Mouse (Mus musculus) embryonic facial prominence, embryonic 15.5 days (tissue): Measurements from ENCODE around the gene Tmprss4. TPM values are rescaled to one million over a fixed set of nuclear protein-coding genes. Genes with fewer than 3 reads are reported as not detected.

Source experiments
- ATAC-seq: fragments of 200-750 bp; cut with Nextera tagmentation; 2 replicates; pipeline ENCODE4 v1.8.0; 2017; ENCODE audit warnings: low read depth, moderate TSS enrichment; ENCODE audit not compliant: insufficient number of reproducible peaks, low FRiP score, low TSS enrichment
- H3K27ac ChIP-seq: fragments of 300-500 bp; sonication (generic); replicated peaks from 2 replicates; pipeline ENCODE4 v1.5.1; 2015; ENCODE audit warnings: mild to moderate bottlenecking, inconsistent platforms
- H3K27me3 ChIP-seq: fragments of 300-500 bp; sonication (generic); 2 replicates; pipeline ENCODE4 v1.6.1; 2015; ENCODE audit warnings: inconsistent platforms
- H3K36me3 ChIP-seq: fragments of 300-500 bp; sonication (generic); 2 replicates; pipeline ENCODE4 v1.6.1; 2015; ENCODE audit warnings: mild to moderate bottlenecking, inconsistent platforms
- H3K4me1 ChIP-seq: fragments of 300-500 bp; sonication (generic); 2 replicates; pipeline ENCODE4 v1.6.1; 2015; ENCODE audit warnings: inconsistent platforms
- H3K4me2 ChIP-seq: fragments of 300-500 bp; sonication (generic); replicated peaks from 2 replicates; pipeline ENCODE4 v1.6.1; 2015; ENCODE audit warnings: mild to moderate bottlenecking, inconsistent platforms
- H3K4me3 ChIP-seq: fragments of 300-500 bp; sonication (generic); replicated peaks from 2 replicates; pipeline ENCODE4 v1.5.1; 2015; ENCODE audit warnings: mild to moderate bottlenecking, inconsistent platforms
- H3K9ac ChIP-seq: fragments of 300-500 bp; sonication (generic); 2 replicates; pipeline ENCODE4 v1.6.1; 2015; ENCODE audit warnings: inconsistent platforms
- H3K9me3 ChIP-seq: fragments of 300-500 bp; sonication (generic); replicated peaks from 2 replicates; pipeline ENCODE4 v1.6.1; 2016; ENCODE audit warnings: inconsistent platforms
- WGBS: fragments of 180-500 bp; shearing (Covaris S2); methylation state at CpG from one replicate; pipeline ENCODE4 v1.1.7; 2015; 5-methylcytosine and 5-hydroxymethylcytosine counted together
- polyA plus RNA-seq: library from polyadenylated mRNA; unstranded; fragments of >200 nt; fragmentation: Nextera tagmentation; extraction: Ambion mirVana; gene quantifications from 2 replicates; pipeline ENCODE4 v1.2.1, GENCODE M21; 2015

The Tmprss4 gene
- polyA plus RNA-seq, 1 experiment from 2014 or later: 16.6 TPM

DNA sequence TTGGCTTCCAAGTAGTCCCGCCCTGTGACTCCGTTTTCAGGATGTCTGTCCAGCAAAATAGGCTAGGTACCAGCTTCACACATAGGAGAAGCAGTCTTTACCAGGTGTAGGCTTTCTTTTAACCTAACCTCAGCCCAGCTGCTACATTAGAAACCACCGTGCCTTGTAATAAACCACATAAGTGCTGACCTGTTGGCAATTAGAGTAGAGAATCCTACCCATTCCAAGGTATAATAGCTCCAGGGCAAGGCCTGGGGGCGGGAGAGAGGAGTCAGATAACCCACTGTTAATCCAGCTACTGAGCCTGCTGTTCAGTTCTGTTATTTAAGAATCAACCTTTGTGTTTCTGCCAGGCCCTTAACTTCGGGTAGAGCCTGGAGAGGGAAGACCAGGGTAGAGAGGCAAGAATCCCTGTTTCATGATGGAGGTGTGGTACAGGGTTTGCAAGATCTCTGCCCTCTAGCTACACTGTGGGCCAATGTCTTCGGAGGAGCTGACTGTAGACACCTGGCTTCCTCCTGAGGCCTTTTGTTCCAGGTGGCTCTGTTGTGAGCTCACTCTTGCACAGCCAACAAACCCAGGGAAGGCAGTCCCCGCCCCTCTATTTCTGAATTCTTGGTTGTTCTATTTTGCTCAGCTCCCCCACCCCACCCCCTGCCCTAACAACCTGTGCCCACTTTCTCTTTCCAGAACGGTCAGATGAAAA, 7.6 kb downstream of the Tmprss4 start:
- Histone ChIP-seq H3K9ac (no peak overlapping the region), H3K4me1 (no peaks in the 10 kb centered on the region), H3K9me3 (no peaks in the 10 kb centered on the region), H3K27me3 (no peaks in the 10 kb centered on the region), H3K27ac (no peak overlapping the region), H3K4me2 (no peak overlapping the region), H3K36me3 (no peaks in the 10 kb centered on the region), H3K4me3 (no peak overlapping the region)
- 58% methylated on average over 8 of the region's 8 CpGs for WGBS
- ATAC-seq: peak; percentile 39; the same call in 1 of the 2 replicates

GRCm38 (mm10) chr9:45195468-45195867, 8.4 kb downstream of the Tmprss4 start:
- no peak overlapping the region for H3K27ac ChIP-seq
- H3K9ac ChIP-seq: no peak overlapping the region
- ATAC-seq: peak; percentile 63; the same call in 1 of the 2 replicates
- no peak overlapping the region for H3K4me3 ChIP-seq
- 72% methylated on average over 4 of the region's 4 CpGs for WGBS
- H3K9me3 ChIP-seq: no peaks in the 10 kb centered on the region
- H3K36me3 ChIP-seq: no peaks in the 10 kb centered on the region
- no peaks in the 10 kb centered on the region for H3K4me1 ChIP-seq
- H3K27me3 ChIP-seq: no peaks in the 10 kb centered on the region
- H3K4me2 ChIP-seq: no peak overlapping the region

GRCm38 (mm10) chr9:45189661-45190174, 14.2 kb downstream of the Tmprss4 start:
- H3K4me2 ChIP-seq: no peak overlapping the region
- H3K36me3 ChIP-seq: no peaks in the 10 kb centered on the region
- no peaks in the 10 kb centered on the region for H3K9me3 ChIP-seq
- no peak overlapping the region for H3K9ac ChIP-seq
- no peak overlapping the region for H3K27ac ChIP-seq
- 88% methylated on average over 4 of the region's 4 CpGs for WGBS
- H3K4me3 ChIP-seq: no peak overlapping the region
- ATAC-seq: no peak
- no peaks in the 10 kb centered on the region for H3K4me1 ChIP-seq
- H3K27me3 ChIP-seq: no peaks in the 10 kb centered on the region; the same call in 1 of the 2 replicates

DNA sequence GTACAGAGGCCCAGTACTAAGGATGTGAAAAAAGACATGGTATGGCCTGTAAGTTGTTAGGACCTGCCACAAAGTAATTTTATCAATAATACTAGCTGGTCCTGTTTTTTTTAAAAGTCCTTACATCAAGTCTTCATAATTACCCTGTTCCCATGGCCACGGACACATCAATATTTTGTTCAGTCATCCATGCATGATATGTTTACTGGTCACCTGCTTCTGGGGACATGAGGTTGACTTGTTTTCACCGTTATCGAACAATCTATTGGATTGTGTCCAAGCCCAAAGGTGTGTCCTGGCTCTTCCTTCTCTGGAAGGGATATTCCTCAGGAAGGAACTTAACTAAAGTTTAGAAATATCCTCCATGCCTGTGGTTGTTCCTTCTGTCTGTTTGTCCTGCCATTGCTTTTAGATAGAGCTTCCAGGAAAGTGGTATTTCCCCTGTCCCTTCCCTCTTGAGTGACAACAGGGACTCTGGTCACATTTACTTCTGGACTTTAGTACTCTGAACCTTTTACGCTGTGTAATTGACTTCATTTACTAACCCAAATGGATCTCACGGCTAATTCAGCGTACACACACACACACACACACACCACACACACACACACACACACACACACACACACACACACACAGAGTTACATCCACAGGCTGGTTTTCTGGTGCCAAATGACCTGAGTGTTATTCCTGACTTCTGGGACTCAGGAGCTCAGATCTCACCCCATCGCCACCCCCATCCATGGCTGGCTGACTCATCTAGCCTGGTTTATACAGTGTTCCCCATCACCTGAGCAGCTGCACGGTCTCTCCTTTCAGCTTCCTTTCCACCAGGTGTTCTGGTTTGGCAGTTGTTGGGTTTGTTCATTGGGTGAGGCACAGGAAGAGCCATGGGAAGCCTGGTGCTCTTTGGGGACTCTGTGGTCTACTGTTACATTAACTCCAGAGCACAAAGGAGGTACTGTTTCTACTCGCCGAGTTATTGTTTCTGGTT, 15.0 kb downstream of the Tmprss4 start:
- Histone ChIP-seq H3K36me3 (no peaks in the 10 kb centered on the region), H3K4me3 (no peak overlapping the region), H3K27me3 (no peaks in the 10 kb centered on the region; the same call in 1 of the 2 replicates), H3K4me1 (no peaks in the 10 kb centered on the region), H3K9me3 (no peaks in the 10 kb centered on the region), H3K4me2 (no peak overlapping the region), H3K27ac (no peak overlapping the region), H3K9ac (no peak overlapping the region)
- no peak for ATAC-seq
- 82% methylated on average over 10 of the region's 10 CpGs for WGBS

DNA sequence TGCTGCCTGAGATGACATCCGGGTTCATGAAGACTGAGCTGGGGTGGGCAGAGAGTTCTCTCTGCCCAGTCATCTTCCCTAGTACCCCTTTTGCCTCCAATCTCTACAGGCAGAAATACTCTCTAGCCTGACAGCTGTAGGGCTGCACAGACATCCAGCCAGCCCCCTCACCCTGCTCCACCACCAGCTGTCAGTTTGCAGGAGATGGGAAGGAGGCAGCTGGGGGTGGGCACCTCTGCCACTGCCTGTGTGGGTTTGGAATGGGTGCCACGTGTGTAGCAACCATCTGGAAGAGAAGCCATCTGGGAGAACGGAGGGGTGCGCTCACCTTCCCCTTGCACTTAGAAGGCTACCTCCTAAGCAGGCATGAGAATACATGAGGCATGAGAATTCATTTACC, 18.6 kb downstream of the Tmprss4 start:
- Histone ChIP-seq H3K9me3 (no peaks in the 10 kb centered on the region), H3K4me1 (no peaks in the 10 kb centered on the region), H3K4me2 (no peak overlapping the region), H3K36me3 (no peaks in the 10 kb centered on the region), H3K4me3 (no peak overlapping the region), H3K9ac (no peak overlapping the region), H3K27ac (no peak overlapping the region), H3K27me3 (no peaks in the 10 kb centered on the region; the same call in 1 of the 2 replicates)
- 58% methylated on average over 4 of the region's 4 CpGs for WGBS
- ATAC-seq: no peak

GRCm38 (mm10) chr9:45183266-45183665, 20.6 kb downstream of the Tmprss4 start:
- no peaks in the 10 kb centered on the region for H3K36me3 ChIP-seq
- no peak overlapping the region for H3K27ac ChIP-seq

DNA sequence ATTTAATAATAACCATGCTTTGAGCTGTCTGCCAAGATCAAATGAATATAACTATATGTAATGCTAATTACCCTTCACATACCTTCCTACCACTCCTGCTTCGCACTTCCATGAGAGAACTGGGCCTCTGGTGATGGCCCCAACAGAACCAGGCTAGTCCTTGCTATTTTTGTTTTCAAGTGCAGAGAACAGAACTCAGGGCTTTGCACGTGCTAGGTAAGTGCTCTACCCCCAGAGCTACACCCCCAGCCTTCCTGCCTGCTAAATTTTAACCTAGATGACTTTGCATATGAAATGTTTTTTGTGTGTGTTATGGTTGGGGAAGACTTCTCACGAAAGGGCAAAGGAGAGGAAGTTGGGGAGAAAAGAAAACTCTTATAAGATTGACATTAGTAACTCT, 21.4 kb downstream of the Tmprss4 start:
- Histone ChIP-seq H3K4me3 (no peak overlapping the region), H3K4me1 (no peaks in the 10 kb centered on the region), H3K27me3 (no peaks in the 10 kb centered on the region; the same call in 1 of the 2 replicates), H3K9me3 (no peaks in the 10 kb centered on the region), H3K27ac (no peak overlapping the region), H3K36me3 (no peaks in the 10 kb centered on the region), H3K4me2 (no peak overlapping the region), H3K9ac (no peak overlapping the region)
- WGBS: 45% methylated on average over 3 of the region's 3 CpGs
- no peak for ATAC-seq

More at GRCm38 (mm10) chr9:45183266-45183665, 20.6 kb downstream of the Tmprss4 start:
- H3K9ac ChIP-seq: no peak overlapping the region
- no peak for ATAC-seq
- no peaks in the 10 kb centered on the region; the same call in 1 of the 2 replicates for H3K27me3 ChIP-seq
- H3K9me3 ChIP-seq: no peaks in the 10 kb centered on the region
- no peak overlapping the region for H3K4me3 ChIP-seq
- 72% methylated on average over 6 of the region's 6 CpGs for WGBS
- no peak overlapping the region for H3K4me2 ChIP-seq
- no peaks in the 10 kb centered on the region for H3K4me1 ChIP-seq

DNA sequence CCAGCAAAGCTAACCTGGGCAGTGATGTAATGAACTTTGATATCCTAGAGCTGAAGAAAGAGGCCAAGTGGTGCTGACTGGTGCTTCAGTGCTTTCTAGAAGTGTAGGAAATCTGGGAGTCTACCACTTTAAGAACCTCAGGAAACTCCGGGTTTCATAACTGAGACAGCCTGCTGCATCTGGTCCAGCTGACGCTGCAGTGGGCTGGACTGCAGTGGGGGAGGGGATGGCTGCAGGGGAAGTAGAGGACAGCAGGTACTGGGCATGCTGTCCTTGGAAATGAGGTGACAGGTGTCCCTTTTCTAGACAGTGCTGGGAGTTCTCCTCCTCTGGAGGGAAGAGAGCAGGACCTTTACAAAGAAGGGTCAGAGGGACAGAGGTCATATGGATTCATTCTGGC, 22.1 kb downstream of the Tmprss4 start, which contains the start of gene BC049352:
Gene BC049352 (plus strand): TSS at position 238 of the 400 bp plus-strand sequence.
- H3K36me3 ChIP-seq: no peaks in the 10 kb centered on the region
- no peak for ATAC-seq
- no peak within 1 kb of the TSS for H3K4me2 ChIP-seq
- no peaks in the 10 kb centered on the region for H3K9me3 ChIP-seq
- H3K9ac ChIP-seq: no peak within 1 kb of the TSS
- no peak within 1 kb of the TSS for H3K27ac ChIP-seq
- no peaks in the 10 kb centered on the region; the same call in 1 of the 2 replicates for H3K27me3 ChIP-seq
- H3K4me1 ChIP-seq: no peaks in the 10 kb centered on the region
- H3K4me3 ChIP-seq: no peak within 1 kb of the TSS
- 4% methylated on average over 2 of the region's 2 CpGs for WGBS

DNA sequence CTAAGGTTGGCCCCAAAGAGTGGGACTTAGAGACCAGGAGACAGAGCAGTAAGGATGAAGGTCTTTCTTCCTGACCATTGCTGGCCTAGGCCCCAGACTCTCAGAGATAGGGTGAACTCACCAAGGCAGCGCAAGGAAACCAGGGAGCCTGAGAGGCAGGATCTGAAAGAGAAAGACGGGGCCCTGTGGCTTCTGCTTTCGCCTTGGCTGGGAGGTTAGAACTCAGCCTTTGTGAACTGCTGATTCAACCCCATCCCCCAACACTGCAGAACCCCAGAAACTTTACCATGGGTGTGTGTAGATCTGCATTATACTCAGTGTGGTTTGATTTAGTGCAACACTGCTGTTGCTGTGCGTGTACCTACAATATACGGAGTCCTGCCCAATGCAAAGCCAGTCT, 24.6 kb downstream of the Tmprss4 start:
- H3K36me3 ChIP-seq: no peaks in the 10 kb centered on the region
- no peaks in the 10 kb centered on the region for H3K9me3 ChIP-seq
- no peak overlapping the region for H3K9ac ChIP-seq
- ATAC-seq: no peak
- no peak overlapping the region for H3K4me2 ChIP-seq
- no peak overlapping the region for H3K4me3 ChIP-seq
- 87% methylated on average over 5 of the region's 5 CpGs for WGBS
- no peaks in the 10 kb centered on the region for H3K27me3 ChIP-seq
- H3K4me1 ChIP-seq: no peaks in the 10 kb centered on the region
- no peak overlapping the region for H3K27ac ChIP-seq

GRCm38 (mm10) chr9:45173475-45173874, 30.4 kb downstream of the Tmprss4 start:
- Histone ChIP-seq H3K36me3 (no peaks in the 10 kb centered on the region), H3K4me1 (no peaks in the 10 kb centered on the region), H3K9ac (no peak overlapping the region), H3K4me3 (no peak overlapping the region), H3K27ac (no peak overlapping the region), H3K9me3 (no peaks in the 10 kb centered on the region), H3K4me2 (no peak overlapping the region), H3K27me3 (no peaks in the 10 kb centered on the region)
- ATAC-seq: no peak
- 58% methylated on average over 3 of the region's 3 CpGs for WGBS

- no peaks in the 10 kb centered on the region for H3K36me3 ChIP-seq
- no peaks in the 10 kb centered on the region for H3K27me3 ChIP-seq
- no peaks in the 10 kb centered on the region for H3K4me1 ChIP-seq
- no peak overlapping the region for H3K4me3 ChIP-seq
- 0 out of 2 replicates have a peak, but pooled peaks have one; percentile 43 for ATAC-seq
- no peak overlapping the region for H3K27ac ChIP-seq
- H3K9me3 ChIP-seq: no peaks in the 10 kb centered on the region
- 77% methylated on average over 1 of the region's 1 CpGs for WGBS
- no peak overlapping the region for H3K9ac ChIP-seq
- no peak overlapping the region for H3K4me2 ChIP-seq
Measured at GRCm38 (mm10) chr9:45171073-45171610, 32.8 kb downstream of the Tmprss4 start.
